Mouse (Mus musculus): ENCODE measurements at regions not wholly inside any gene's neighbourhood (a gene's known extent, or its start where the extent isn't known, plus 50 kb on each side); places are given as distances from the start of the nearest gene placed in this dataset.

GRCm38 (mm10) chr14:17402751-17403479 lies 257.1 kb upstream of the Thrb start:
- TF ChIP-seq POLR2A (IDR thresholded peaks at IDR 0.05; ENCODE audit: borderline replicate concordance, low read depth, low read length) = no peak
- TF ChIP-seq CTCF (IDR thresholded peaks at IDR 0.05; ENCODE audit: low read depth, low read length) = peak; percentile 81
